Mouse (Mus musculus): ENCODE results near the gene Acad12. TPM values are rescaled to one million over a fixed set of nuclear protein-coding genes. Genes with fewer than 3 reads are reported as not detected.

Acad12 gene
- 11.8 TPM for polyA plus RNA-seq (2014; fragmentation: Illumina TruSeq; extraction: RNeasy Lipid Tissue Mini Kit (QIAGEN cat#74804); ENCODE audit: low read depth, low replicate concordance)

DNA sequence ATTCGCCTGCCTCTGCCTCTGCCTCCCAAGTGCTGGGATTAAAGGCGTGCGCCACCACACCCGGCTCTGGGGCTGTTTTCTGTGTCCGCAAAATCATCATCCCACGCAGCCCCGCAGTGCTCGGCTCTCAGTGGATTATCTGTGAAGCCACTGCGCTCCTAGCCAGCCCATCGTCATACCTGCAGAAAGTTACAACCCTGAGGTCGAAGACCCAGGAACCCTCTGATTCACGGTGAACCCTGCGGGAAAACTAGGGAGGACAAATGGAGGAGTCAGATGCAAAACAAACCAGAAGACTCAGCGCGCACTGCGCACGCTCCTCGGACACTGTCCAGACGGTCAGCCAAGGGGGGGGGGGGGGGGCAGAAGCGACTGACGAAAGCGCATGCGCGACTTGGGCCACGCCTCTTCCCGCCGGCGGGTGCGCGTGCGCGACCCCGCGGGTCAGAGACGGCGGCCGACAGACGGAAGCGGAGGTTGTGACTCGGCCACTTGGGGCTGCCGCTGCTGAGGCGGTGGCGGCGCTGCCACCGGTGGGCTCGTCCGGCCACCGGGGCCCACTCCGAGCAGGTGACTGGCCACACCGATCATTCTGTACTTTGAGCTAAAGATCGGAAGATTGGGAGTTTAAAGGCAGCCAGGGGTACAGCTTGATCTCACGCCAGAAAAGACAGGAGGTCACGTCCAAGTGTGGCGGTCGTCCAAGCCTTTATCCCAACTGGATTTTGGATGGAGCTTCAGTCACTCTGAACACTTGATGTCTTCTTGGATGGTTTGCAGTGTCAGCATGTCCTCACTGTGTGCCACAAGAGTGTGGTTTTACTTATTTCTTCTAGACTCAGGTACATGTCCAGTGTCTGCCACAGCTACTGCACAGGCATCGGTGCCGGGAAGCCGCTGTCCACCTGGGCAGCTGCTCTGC lies at the start of gene Acad12:
TSS of gene Acad12 (minus strand) at position 347 of the 922 bp plus-strand sequence.

DNA sequence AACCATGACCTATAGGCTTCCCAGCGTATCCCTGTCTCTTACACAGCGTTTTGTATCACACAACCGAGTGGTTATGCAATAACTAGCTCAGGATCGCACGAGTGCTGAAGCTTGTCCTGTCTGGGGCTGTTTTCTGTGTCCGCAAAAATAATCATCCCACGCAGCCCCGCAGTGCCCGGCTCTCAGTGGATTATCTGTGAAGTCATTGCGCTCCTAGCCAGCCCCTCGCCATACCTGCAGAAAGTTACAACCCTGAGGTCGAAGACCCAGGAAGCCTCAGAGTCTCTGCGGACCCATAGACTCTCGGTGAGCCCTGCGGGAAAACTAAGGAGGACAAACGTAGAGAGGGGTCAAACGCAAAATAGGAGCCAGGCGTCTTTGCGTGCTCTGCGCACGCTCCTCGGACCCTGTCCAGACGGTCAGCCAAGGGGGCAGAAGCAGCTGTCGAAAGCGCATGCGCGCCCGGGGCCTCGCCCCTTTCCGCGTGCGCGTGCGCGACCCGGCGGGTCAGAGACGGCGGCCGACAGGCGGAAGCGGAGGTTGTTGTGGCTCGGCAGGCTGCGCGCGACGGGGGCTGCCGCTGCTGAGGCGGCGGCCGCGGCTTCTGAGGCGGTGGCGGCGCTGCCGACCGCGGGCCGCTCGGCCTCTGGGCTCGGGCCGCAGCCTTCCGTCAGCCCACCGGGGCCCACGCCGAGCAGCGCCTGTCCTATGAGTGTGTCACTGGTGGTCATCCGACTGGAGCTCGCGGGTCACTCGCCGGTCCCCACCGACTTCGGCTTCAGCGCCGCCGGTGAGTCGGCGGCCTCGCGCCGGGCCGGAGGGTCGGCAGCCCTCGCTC lies 41.5 kb upstream of the Acad12 start, which contains the start of the genes Acad10 and Brap:
TSS of gene Acad10 (minus strand) at position 456 of the 838 bp plus-strand sequence.
TSS of gene Brap (plus strand) at position 505 of the 838 bp plus-strand sequence.

DNA sequence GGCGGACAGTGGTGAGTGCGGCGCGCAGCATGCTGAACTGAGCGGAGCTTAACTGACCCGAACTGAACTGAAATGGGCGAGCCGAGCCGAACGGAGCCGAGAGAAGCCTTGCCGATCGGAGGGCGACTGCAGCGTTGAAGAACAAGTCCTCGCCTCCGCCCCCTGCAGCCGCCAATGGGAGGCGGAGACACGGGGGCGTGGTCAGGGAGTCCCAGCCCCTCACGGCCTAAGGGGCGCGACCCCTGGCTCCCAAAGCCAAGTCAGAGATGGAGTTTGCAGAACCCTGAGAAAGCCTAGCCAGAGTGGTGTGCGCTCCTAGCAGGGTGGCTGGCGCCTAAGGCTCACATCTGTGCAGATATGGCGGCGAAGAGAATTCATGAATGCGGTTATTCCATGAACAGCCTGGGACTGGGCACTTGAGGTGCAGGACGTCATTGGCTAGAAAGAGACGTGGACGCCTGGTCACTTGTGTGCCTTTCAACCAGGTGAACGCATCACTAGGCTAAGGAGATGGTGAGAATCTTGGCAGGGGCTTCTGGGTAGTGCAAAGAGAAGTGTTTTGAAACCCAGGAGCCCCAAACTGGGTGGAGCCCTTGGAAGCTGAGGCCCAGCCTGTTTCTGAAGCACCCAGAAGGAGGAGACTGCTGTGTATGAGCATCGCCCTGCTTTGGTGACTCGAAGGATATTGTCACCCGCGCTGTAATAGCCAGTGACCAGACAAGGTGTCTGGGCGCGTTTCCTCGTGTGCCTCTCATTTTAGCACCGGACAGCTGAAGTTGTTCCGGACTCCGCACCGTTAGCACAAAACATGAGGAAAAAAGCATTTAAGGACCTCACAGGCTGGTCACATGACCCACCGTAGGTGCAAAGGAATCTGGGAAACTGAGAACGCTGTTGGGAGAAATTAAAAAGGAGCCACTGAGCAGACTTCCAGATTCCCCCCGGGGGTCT lies 25.0 kb downstream of the Acad12 start, which contains the start of gene Aldh2:
TSS of gene Aldh2 (minus strand) at position 374 of the 951 bp plus-strand sequence.

Other genes starting within 250 kb of the Acad12 start
- gene Trafd1, start 233.3 kb downstream of the Acad12 start, polyA plus RNA-seq (2014; fragmentation: Illumina TruSeq; extraction: RNeasy Lipid Tissue Mini Kit (QIAGEN cat#74804); ENCODE audit: low read depth, low replicate concordance) = 15.9 TPM
- 76.0 TPM for gene Naa25, start 221.0 kb downstream of the Acad12 start, polyA plus RNA-seq (2014; fragmentation: Illumina TruSeq; extraction: RNeasy Lipid Tissue Mini Kit (QIAGEN cat#74804); ENCODE audit: low read depth, low replicate concordance)
- gene Tmem116, start 167.0 kb downstream of the Acad12 start, polyA plus RNA-seq (2014; fragmentation: Illumina TruSeq; extraction: RNeasy Lipid Tissue Mini Kit (QIAGEN cat#74804); ENCODE audit: low read depth, low replicate concordance) = not detected
- 9.3 TPM for gene Erp29, start 166.4 kb downstream of the Acad12 start, polyA plus RNA-seq (2014; fragmentation: Illumina TruSeq; extraction: RNeasy Lipid Tissue Mini Kit (QIAGEN cat#74804); ENCODE audit: low read depth, low replicate concordance)
- not detected for gene Adam1b, start 115.5 kb downstream of the Acad12 start, polyA plus RNA-seq (2014; fragmentation: Illumina TruSeq; extraction: RNeasy Lipid Tissue Mini Kit (QIAGEN cat#74804); ENCODE audit: low read depth, low replicate concordance)
- 3.0 TPM for gene Adam1a, start 73.5 kb downstream of the Acad12 start, polyA plus RNA-seq (2014; fragmentation: Illumina TruSeq; extraction: RNeasy Lipid Tissue Mini Kit (QIAGEN cat#74804); ENCODE audit: low read depth, low replicate concordance)
- gene Gm42878, start 73.5 kb downstream of the Acad12 start, polyA plus RNA-seq (2014; fragmentation: Illumina TruSeq; extraction: RNeasy Lipid Tissue Mini Kit (QIAGEN cat#74804); ENCODE audit: low read depth, low replicate concordance) = not detected
- 61.0 TPM for gene Mapkapk5, start 73.0 kb downstream of the Acad12 start, polyA plus RNA-seq (2014; fragmentation: Illumina TruSeq; extraction: RNeasy Lipid Tissue Mini Kit (QIAGEN cat#74804); ENCODE audit: low read depth, low replicate concordance)
- 53.5 TPM for gene Aldh2, start 25.1 kb downstream of the Acad12 start, polyA plus RNA-seq (2014; fragmentation: Illumina TruSeq; extraction: RNeasy Lipid Tissue Mini Kit (QIAGEN cat#74804); ENCODE audit: low read depth, low replicate concordance)
- 1.3 TPM for gene Acad10, start 41.6 kb upstream of the Acad12 start, polyA plus RNA-seq (2014; fragmentation: Illumina TruSeq; extraction: RNeasy Lipid Tissue Mini Kit (QIAGEN cat#74804); ENCODE audit: low read depth, low replicate concordance)
- gene Brap, start 41.6 kb upstream of the Acad12 start, polyA plus RNA-seq (2014; fragmentation: Illumina TruSeq; extraction: RNeasy Lipid Tissue Mini Kit (QIAGEN cat#74804); ENCODE audit: low read depth, low replicate concordance) = 36.2 TPM
- 352 TPM for gene Atxn2, start 92.4 kb upstream of the Acad12 start, polyA plus RNA-seq (2014; fragmentation: Illumina TruSeq; extraction: RNeasy Lipid Tissue Mini Kit (QIAGEN cat#74804); ENCODE audit: low read depth, low replicate concordance)
- 13.0 TPM for gene Sh2b3, start 218.7 kb upstream of the Acad12 start, polyA plus RNA-seq (2014; fragmentation: Illumina TruSeq; extraction: RNeasy Lipid Tissue Mini Kit (QIAGEN cat#74804); ENCODE audit: low read depth, low replicate concordance)
- gene Pheta1, start 230.0 kb upstream of the Acad12 start, polyA plus RNA-seq (2014; fragmentation: Illumina TruSeq; extraction: RNeasy Lipid Tissue Mini Kit (QIAGEN cat#74804); ENCODE audit: low read depth, low replicate concordance) = not detected

Measured in adrenal gland, adult 10 weeks (tissue).